Mouse (Mus musculus): ENCODE results near the gene Map3k20.

The Map3k20 gene

DNA sequence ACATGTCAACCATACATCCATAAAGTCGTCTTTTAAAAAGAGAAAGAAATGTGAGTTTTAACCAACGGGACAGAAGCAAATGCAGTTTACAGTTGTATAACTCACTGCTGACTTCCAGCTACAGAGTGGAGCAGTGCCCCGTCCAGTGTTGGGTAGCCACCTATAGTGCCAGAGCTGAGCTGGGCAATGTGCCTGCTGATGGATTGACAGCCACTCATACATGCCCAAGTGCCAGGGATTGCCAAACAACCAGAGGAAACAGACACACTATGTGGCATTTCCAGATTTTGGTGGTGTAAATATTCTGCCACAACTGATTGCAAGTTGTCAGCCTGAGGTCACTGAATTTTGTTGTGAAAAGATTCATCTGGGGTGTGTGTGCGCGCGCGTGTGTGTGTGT is 139.2 kb downstream of the Map3k20 start:
- no peak for DNase-seq (ENCODE audit: low spot score in 2 of 2)

DNA sequence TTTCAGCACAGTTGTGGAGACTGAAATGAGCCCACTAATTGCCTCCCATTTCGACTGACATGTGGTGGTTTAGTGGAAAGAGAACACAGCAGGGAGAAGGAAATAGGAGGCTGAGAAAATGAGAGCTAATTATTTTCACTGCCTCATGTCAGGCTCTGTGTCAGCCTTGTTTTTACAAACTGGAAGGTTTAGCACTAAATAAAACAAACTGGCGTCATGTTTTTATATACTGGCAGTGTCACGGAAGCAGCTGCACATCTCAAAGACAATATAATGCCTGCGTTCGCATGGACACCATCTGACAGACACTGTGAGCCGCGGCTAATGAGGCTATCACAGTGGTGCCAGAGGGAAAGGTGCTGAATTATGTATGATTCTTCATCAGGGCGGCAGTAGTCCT is 141.3 kb downstream of the Map3k20 start:
- DNase-seq (ENCODE audit: low spot score in 2 of 2), result no peak

DNA sequence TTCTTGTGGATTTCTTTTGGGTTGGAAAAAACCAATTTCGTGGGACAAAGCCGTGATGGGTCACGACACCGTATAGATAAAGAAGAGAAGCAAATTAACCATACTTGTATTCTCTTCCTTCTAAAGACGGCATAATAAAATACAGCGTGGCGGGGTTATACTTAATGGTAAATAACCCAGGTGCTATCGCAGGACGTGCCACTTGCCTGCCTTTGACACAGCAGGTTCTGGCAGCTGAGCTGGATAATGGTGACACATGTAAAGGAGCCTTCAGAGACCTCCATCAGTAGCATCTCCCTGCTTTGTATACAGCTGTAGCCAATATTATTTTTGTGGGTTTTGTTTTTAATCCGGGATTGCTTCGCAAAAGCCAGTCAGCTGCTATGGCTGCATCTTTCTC is 141.9 kb downstream of the Map3k20 start:
- DNase-seq (ENCODE audit: low spot score in 2 of 2), result no peak

DNA sequence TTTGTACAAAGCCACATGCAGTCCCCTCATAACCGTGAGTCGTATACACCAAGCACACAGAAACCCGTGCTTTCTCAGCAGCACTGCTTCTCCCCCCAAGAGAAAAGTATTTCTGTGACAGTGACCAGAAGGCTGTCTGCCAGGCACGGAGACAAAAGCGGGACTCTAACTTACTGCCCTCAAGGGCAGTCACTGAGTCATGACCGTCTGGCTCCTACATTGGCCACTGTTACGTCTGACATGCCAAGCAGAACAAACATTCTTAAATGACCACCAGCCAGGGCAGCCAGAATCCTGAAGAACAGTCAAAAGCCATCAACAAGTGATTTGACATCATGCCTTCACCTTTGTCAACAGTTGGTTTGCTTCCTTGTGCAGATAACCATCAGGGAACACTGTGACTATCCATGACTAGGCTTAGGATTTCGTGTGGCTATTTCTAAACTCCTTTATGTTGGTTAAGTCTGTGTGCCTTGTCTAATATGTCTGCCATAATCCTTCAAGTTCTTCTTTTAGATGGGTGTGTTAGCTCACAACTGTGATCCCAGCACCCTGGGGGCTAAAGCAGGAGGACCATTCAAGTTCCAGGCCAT is 153.6 kb downstream of the Map3k20 start:
- no peak for DNase-seq (ENCODE audit: low spot score in 2 of 2)

DNA sequence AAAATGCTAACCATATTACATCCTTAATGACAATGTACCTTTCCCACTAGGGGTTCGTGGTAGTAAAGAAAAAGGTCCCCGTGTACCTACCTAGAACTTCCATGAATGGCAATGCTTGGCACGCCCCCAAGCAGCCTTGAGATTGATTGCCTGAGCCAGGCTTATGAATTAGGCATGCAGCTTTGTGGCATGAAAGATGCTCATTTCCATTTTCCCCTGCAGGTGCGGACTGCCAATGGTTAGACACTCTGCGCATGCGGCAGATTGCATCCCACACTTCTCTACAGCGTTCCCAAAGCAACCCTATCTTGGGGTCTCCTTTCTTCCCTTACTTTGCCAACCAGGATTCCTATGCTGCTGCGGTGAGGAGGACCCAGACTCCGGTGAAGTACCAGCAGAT is 155.6 kb downstream of the Map3k20 start:
- DNase-seq (ENCODE audit: low spot score in 2 of 2), result no peak

DNA sequence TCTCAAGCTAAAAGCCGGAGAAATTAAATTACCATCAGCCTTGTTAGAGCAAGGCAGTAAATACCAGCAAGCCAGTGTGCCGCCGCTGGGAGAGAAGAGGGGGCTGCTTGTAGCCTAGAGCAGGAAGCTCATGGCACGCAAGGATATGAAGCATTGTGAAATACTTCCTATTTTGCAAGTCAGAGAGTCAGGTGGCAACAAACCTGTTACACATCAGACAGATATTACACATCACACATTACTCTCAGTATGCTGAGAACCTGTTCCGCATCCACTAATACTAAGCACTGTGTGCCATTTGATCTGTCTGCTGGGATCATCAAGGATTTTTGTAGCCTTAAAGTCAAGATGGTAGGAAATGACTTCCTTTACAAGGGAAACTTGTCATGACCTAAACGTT is 157.4 kb downstream of the Map3k20 start:
- DNase-seq (ENCODE audit: low spot score in 2 of 2), result no peak

DNA sequence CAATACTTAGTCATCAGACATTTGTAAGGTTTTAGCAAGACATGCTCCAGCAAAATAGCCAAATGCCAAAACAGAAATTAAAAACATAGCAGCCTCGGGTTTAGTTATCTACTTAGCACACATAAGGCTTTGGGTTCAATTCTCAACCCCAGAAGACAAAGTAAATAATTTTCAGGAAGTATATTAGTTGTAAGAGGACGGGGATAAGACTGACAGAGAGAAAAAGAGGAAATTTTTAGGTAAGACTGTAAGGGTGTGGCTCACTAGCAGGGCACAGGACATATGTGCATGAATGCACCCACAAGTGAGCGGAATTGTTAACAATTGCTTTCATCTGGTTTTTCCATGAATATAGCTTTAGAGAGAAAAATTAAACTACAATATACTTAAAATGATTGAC is 158.5 kb downstream of the Map3k20 start:
- no peak for DNase-seq (ENCODE audit: low spot score in 2 of 2)

DNA sequence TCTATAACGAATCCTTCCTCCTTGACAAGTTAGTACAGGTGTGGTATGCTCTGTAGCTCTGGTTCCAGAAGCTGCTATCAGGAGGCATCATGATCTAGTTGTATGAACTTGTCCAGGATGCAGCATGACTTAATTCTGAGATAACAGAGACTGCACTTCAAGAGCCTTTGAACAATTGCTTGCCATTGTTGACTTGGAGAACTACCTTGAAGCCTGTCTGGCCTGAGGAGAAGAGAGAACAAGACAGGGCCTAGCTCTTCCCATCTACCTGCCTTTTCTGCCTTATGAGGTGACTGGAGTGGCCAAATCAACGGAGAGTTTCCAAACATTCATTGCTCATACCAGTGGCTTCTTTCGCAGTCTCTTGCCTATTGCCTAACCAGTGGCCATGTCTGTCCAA is 160.7 kb downstream of the Map3k20 start:
- no peak for DNase-seq (ENCODE audit: low spot score in 2 of 2)

DNA sequence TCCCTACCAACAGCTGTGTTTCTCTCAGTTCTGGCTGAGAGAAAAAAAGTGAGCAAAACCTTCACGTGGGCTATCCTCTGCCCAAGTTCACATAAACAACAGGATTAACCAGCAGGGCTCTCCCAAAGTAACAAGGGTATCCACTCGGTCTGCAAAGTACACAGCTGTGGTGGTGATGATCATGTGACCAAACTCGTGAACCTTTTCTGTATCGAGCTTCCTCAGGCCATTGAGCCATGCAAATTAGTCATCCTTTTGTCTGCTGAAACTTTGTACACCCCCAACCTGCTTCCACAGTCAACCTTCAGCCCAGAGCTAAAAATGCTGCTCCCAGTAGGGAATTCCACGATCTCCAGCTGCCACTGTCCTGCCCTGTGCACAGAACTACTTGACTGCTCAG is 161.2 kb downstream of the Map3k20 start:
- no peak for DNase-seq (ENCODE audit: low spot score in 2 of 2)

DNA sequence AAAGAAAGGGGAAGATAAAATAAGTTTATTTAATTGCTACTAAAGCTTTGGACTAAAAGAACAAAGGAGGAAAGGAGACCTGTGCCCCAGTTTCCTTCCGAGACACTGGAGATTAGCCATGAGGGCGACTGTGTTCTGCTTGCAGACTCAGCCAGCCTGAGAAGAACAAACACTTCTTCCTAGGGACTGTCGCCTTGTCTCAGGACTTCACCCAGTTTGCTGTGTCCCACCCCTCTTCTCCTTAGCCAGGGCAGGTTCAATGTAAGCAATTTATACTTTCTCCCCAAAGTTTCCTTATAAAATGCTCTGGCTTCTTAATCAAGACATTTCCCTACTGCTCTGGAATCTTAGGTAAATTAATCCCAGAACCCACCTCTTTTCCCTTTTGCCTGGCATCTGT is 168.1 kb downstream of the Map3k20 start:
- no peak for DNase-seq (ENCODE audit: low spot score in 2 of 2)

DNA sequence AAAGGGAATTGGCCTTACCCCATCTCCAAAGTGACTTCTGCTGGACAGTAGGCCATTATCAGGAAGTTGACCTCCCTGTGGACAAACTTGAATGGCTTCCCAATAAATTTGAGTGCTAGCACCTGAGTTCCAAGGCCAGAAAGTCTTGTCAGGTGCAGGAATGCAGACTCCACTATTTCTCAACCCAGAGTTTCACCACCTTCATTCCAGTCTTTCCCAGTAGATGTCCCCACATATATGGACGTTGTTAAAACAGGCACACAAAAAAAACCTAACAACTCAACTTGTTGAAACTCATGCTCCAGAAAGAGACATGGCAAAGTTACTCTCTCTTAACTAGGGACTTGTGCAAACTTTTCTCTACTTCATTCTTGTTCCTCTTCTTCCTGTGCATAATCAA is 170.8 kb downstream of the Map3k20 start:
- DNase-seq (ENCODE audit: low spot score in 2 of 2), result no peak

DNA sequence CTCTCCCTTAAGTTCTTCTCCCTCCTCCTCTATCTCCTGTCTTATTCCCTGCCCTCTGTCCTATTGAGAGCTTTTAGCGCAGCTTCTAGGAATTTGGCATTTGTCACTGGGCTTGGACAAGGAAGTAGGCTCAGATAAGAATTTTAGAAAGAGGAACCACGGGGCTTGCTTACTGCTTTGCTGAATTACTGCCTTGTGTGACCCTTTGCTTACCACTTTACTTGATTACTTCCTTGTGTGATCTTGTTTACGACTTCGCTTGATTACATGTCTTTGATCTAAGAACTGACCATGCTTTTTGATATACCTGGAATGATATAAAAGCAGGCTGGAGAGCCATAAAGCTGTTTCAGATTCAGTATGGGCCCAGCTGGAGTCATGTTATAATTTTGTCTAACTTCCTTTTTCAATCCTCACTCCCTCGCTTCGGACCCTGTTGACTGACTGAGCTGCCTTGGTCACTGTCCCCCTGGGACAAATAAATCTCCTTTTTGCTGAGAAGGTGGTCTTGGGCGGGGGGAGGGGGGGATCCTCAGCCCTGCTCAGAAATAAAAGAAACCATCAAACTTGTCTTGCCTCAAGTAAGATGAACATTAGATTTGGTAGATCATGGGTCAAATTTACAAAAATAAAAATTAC is 179.1 kb downstream of the Map3k20 start:
- no peak for DNase-seq (ENCODE audit: low spot score in 2 of 2)

DNA sequence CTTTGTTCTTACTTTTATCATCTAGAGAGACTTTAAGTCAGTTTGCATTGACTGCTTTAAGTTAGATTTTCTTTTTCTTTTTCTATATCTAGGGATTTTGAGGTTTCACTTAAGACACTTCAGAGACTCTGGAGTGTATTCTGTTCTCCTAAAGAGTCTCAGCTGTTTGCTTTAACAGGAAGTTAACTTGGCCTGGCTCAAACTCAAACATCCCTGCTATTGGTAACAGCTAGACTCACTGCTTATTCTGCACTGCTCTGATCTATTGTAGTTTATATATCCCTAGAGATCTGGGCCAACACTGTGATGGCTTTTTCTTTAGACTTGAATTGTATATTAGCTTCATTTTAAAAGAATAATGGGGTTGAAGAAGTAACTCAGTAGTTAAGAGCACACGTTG is 182.2 kb downstream of the Map3k20 start:
- no peak for DNase-seq (ENCODE audit: low spot score in 2 of 2)

DNA sequence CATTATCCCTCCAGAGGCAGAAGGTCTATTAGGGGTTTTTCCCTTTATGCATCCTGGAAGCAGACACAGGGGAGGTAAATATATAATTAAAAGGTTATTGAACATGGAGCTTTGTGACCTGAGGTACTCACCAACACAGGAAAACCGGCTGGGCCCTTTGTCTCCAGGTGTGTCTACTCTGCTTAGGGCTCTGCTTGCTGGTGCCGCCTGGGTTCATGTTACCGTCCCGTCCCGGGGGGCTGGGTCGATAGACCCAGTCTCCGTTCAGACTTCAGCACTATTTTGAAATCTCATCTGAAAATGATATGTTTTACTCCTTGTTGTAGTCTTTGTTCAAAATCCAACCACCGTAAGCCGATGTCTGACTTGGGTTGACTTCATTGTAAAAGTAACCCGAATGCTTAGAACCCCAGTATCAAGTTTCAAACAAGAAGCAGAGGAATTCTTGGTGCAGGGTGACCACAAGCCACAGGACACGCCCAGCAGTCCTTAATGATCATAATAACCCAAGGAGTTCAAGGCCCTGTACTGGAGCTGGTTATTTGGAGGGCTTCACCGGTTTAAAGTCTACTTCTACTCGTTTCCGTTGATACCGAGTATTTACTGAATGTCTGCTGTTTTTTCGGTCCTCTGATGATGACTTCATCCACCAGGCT is 186.1 kb downstream of the Map3k20 start:
- no peak for DNase-seq (ENCODE audit: low spot score in 2 of 2)

DNA sequence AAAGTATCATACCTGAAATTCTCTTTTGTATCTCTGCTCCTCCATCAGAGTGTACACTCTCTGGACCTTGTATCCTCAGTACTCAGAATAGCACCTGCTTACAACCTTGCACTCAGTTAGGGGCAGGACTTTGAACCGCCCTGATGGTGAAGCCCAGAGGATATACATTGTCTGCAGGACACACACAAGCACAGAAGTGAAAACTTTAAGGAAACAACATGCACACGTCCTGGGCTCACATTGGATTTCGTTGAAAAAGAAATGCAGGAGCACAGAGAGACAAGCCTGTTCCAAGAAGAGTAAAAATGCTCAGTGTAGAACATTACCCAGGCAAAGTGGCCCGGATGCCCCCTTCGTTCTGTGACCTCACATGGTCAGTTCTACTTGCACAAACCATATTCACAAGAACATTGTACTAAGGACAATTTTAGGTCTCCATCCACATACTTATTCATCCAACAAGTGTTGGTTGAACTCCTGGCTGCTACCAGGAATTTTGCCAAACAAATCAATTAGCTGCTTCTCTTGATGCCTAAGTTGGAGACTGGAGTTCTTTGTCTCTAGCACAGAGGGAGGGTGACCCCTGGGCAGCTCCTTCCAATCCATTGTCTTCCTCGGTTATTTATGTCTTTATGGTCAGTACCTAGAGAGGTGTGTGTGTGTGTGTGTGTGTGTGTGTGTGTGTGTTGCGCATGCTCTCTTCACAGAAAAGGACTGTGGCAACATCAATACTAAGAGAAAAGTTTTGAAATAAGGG is 189.3 kb downstream of the Map3k20 start:
- DNase-seq (ENCODE audit: low spot score in 2 of 2), result no peak

DNA sequence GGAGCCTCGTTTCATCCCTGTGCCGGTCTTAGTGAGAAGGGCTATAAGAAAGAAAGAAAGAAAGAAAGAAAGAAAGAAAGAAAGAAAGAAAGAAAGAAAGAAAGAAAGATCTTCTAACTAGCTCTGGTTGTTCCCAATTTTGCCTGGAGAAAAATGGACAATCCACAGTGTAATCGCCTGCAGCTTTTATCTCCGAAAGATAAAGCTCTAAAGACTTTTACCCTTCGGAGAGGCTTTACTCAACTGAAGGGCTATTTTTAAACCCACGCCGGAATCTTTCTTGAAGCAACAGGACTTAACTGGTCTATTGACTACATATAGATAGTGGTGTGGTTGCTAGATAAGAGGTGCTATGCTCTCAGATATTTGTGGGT is 190.0 kb downstream of the Map3k20 start:
- DNase-seq (ENCODE audit: low spot score in 2 of 2), result no peak

DNA sequence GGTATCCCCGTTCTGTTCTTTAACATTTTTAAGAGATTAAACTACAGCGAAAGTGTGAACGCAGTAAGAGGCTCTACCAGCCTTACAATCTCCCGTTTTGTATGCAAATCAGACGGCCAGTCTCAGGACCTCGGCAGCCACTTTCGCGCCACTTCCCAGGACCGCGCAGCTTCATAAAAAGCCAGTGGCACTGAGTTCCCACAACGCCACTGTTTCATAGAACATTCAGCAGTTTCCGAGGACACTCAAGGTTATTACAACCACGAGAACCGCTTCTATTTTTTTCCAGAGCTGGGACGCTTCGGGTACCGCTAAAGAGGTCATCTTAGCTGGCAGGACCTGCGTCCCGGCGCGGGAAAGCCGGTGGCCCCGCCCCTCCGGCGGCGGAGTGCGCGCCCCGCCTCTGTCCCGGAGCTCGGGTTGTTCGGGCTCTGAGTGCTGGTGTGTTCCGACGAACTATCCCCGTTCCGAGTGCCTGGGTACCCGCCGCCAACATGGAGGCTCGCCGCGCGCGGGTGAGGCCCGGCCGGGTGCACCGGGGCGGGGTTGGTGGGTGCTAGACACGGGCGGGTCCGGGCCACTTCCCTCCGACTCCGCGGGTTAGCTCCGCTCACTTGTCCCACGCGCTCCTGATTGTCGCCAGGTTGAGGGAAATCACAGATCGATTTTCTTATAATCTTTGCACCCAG is 190.5 kb downstream of the Map3k20 start, which contains the start of gene Cdca7:
Cdca7 (plus strand) TSS at position 363 of the 689 bp plus-strand sequence.
- peak; percentile 41 to 49 for DNase-seq (ENCODE audit: low spot score in 2 of 2)

DNA sequence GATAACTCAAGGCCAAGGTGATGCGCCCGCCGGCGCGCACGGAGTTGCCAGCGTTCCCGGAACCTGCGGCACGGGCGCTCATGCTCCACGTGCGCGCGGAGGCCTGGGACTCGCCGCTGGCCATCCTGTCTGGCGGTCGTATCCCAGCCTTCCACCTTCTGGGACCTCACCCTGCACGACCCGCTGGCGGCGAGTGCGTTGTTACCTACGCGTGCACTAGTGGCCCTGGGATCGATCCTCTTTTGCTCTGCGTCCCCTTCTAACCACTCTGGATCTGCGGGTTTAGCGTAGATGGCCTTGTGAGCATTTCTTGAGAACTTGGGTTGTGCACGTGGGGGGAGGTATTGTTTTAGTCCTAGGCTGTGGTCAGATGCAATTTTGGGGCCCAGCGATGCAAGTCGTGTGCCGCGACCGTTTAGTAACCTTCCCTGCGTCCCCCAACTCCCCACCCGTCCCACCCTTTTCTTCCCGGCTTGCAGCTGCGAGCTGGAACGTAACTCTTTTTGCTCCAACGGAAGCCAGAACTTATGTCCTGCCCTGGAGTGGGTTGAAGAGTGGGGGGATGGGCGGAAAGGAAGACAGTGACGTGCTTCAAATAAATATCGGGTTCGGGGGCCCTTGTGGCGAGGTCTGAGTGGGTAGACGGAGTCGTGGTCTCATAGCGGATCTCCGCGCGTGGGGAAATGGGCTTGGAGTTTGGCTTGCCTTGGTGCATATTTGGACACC is 191.2 kb downstream of the Map3k20 start:
- no peak for DNase-seq (ENCODE audit: low spot score in 2 of 2)

DNA sequence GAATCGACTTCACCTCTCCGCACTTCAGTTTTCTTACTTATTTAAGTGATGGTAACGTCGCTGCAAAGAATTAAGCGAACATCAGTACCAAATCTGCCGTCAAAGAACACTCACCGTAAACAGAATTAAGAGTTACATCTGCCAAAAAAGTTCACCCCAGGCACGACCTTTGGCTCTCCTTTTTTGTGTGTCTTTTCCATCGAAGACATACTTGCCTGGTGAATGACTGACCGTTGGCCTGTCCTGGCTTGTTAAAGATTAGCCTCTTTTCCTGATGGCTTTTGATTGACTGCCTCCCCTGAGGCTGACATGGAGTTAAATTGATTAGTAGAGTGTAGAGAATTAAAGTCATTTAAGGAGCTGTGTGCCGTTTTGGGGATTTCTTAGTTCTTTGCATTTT is 191.8 kb downstream of the Map3k20 start:
- no peak for DNase-seq (ENCODE audit: low spot score in 2 of 2)

DNA sequence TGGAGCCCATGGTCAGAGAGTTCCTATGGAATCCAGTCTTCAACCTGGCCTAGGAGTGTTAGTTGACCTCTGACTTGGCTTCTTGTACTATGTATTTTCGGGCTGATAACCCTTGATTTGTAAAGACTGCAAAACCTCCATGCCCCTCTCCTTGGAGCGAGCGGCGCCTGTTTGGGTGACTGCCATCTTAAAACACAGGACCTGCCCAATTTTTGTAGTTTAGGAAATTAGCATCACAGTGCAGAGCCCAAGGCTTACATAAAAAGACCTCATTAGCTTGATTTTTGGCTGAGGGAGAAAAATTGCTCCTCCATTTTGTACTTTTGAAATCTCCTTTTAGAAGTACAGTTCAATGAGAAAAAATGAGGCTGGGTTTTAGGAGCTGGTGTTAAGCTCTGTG is 192.7 kb downstream of the Map3k20 start:
- no peak for DNase-seq (ENCODE audit: low spot score in 2 of 2)

DNA sequence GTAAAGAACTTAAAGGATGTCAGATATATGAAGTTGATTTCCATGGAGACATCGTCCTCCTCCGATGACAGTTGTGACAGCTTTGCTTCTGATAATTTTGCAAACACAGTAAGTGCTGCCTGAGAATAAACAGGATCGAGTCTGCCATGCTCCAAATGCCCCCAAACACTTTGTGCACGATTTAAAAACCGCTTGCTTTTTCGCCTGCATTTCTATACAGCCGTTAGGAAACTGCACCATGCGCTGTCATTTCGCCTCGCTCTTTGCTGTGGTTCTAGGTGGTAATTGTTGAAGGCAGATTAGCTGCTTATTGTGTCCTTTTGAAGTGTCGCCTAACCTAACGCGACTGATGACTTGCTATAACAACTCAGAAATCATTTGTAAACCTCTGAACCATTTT is 193.5 kb downstream of the Map3k20 start:
- DNase-seq (ENCODE audit: low spot score in 2 of 2), result no peak

DNA sequence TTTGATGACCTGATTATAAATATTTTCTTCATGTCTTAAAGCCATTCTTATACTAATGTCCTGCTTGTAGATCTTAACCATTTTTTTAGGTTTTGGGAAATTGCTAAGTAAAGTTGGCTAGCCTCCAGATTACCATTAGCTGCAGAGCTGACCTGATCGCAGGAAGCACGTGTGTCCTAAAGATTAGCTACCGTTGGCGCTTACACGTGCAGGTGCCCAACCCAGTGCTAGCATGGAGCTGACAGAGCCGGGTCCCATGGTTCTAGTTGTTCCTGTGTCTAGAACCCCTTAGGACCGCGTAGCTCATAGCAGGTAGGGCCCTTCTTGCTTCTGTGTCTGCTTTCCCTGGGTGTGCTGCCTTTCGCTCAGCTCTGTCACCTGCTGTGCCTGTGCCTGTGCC is 194.4 kb downstream of the Map3k20 start:
- DNase-seq (ENCODE audit: low spot score in 2 of 2), result no peak

Data from frontal cortex, postnatal 25 days (tissue).